Mouse (Mus musculus) hindbrain, embryonic 14.5 days (tissue): ENCODE results near the gene Akp3. TPM values are rescaled to one million over a fixed set of nuclear protein-coding genes. Genes with fewer than 3 reads are reported as not detected.

ENCODE experiments used
- ATAC-seq: fragments of 200-750 bp; cut with Nextera tagmentation; 2 replicates; pipeline ENCODE4 v1.8.0; 2017; ENCODE audit warnings: moderate number of reproducible peaks, mild to moderate bottlenecking, moderate TSS enrichment, moderate library complexity; ENCODE audit not compliant: low FRiP score
- DNase-seq: peaks from one replicate; pipeline ENCODE4 v3.0.0-alpha.2; 2015; ENCODE audit warnings: low spot score
- H3K27ac ChIP-seq: fragments of 300-500 bp; sonication (generic); 2 replicates; pipeline ENCODE4 v1.5.1; 2014; ENCODE audit warnings: mild to moderate bottlenecking, moderate library complexity
- H3K27me3 ChIP-seq: fragments of 300-500 bp; sonication (generic); 2 replicates; pipeline ENCODE4 v1.6.1; 2014; ENCODE audit warnings: mild to moderate bottlenecking, low read length, mixed read lengths; ENCODE audit not compliant: control insufficient read depth, insufficient read depth
- H3K36me3 ChIP-seq: fragments of 300-500 bp; sonication (generic); replicated peaks from 2 replicates; pipeline ENCODE4 v1.6.1; 2014; ENCODE audit not compliant: control insufficient read depth, insufficient read depth
- H3K4me1 ChIP-seq: fragments of 300-500 bp; sonication (generic); replicated peaks from 2 replicates; pipeline ENCODE4 v1.6.1; 2014; ENCODE audit warnings: antibody characterized with exemption, low read length, mixed read lengths; ENCODE audit not compliant: control insufficient read depth, insufficient read depth
- H3K4me2 ChIP-seq: fragments of 300-500 bp; sonication (generic); replicated peaks from 2 replicates; pipeline ENCODE4 v1.6.1; 2014; ENCODE audit warnings: mild to moderate bottlenecking, moderate library complexity
- H3K4me3 ChIP-seq: fragments of 300-500 bp; sonication (generic); replicated peaks from 2 replicates; pipeline ENCODE4 v1.5.1; 2014; ENCODE audit warnings: mild to moderate bottlenecking, low read length
- H3K9ac ChIP-seq: fragments of 300-500 bp; sonication (generic); 2 replicates; pipeline ENCODE4 v1.6.1; 2014
- H3K9me3 ChIP-seq: fragments of 300-500 bp; sonication (generic); 2 replicates; pipeline ENCODE4 v1.6.1; 2016; ENCODE audit warnings: low read length; ENCODE audit not compliant: control insufficient read depth
- WGBS: fragments of 180-500 bp; shearing (Covaris S2); extraction: QIAGEN DNeasy Blood & Tissue Kit; methylation state at CpG from one replicate; pipeline ENCODE4 v1.1.7; 2014; 5-methylcytosine and 5-hydroxymethylcytosine counted together
- polyA plus RNA-seq: library from polyadenylated mRNA; unstranded; fragments of >200 nt; fragmentation: Nextera tagmentation; extraction: Ambion mirVana; gene quantifications from 2 replicates; pipeline ENCODE4 v1.2.1, GENCODE M21; 2014

Akp3 gene
- polyA plus RNA-seq, 1 experiment from 2014 or later = not detected

DNA sequence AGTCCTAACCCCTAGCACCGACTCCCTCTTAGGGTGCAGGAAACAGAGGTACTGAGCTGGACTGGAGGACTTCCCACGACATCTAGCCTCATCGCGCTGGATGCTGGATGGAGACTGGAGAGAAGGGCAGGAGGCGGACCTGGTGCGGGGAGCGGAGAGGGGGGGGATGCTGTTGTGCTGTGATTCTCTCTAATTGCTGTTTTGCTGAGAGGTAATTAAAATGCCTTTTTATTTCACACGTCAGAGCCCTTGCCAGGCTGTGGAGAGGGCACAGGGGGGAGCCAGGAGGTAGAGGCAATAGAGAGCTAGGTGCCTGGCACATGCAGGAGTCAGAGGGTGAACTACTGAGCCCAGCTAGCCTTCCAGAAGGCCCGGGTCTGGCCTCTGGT lies 40.0 kb downstream of the Akp3 start:
- no peak for DNase-seq
- Histone ChIP-seq H3K4me3 (no peak overlapping the region), H3K4me2 (no peak overlapping the region), H3K27me3 (no peaks in the 10 kb centered on the region), H3K36me3 (no peaks in the 10 kb centered on the region), H3K4me1 (peaks cover 25% of the 10 kb centered on the region), H3K9me3 (no peaks in the 10 kb centered on the region), H3K9ac (no peak overlapping the region), H3K27ac (peak overlapping the region; percentile 56; the same call in 1 of the 2 replicates)
- WGBS = 42% methylated on average over 9 of the region's 9 CpGs
- ATAC-seq = peak; percentile 5; the same call in 1 of the 2 replicates

DNA sequence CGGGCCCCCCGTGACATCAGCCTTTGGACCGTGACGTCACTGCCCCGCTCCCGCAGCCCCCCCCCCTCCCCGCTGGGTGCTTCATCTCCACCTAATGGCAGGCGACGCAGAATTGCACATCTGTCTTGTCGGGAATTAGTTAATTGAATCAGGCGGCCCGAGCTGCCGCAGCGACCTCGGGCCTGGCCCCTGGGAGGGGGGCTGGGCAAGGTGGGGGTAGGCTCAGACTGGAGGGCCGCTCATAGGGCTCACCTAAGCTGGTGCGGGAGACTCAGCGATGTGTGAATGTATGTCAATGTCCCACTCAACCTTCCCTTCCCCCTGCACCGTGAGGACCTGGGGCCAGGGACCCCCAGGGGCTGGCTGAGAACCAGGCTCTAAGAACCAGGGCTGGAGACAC lies 45.7 kb downstream of the Akp3 start:
- DNase-seq (no peak), ATAC-seq (peak; percentile 46; the same call in 1 of the 2 replicates)
- Histone ChIP-seq H3K9me3 (no peaks in the 10 kb centered on the region), H3K4me2 (peak overlapping the region; percentile 21; the same call in 1 of the 2 replicates), H3K27ac (no peak overlapping the region), H3K4me3 (no peak overlapping the region), H3K9ac (no peak overlapping the region), H3K27me3 (no peaks in the 10 kb centered on the region), H3K36me3 (no peaks in the 10 kb centered on the region), H3K4me1 (peaks cover 36% of the 10 kb centered on the region)
- WGBS = 7% methylated on average over 19 of the region's 19 CpGs

DNA sequence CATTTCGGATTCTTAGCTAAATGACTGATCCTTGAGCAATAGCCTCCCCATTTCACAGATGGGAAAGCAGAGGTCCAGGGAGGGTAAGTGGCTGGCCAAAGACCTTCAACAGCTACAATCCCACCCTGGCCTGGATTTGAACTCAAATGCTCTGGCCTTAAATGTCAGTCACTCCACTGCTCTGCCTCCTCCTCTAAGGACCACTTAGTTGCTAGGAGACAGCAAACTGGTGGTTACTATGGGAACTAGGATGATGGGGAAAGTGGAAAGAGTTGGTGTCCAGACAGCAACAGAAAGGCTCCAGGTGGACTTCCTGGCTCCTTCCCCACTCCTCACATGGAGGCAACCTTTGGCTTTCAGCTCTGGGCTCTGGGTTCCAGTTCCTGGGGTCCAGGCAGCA lies 46.5 kb downstream of the Akp3 start:
- H3K9ac ChIP-seq = no peak overlapping the region
- no peak overlapping the region for H3K27ac ChIP-seq
- H3K4me2 ChIP-seq = no peak overlapping the region
- H3K9me3 ChIP-seq = no peaks in the 10 kb centered on the region
- peaks cover 45% of the 10 kb centered on the region for H3K4me1 ChIP-seq
- ATAC-seq (no peak), DNase-seq (no peak)
- WGBS = 77% methylated on average over 1 of the region's 1 CpGs
- H3K27me3 ChIP-seq = no peaks in the 10 kb centered on the region
- no peak overlapping the region for H3K4me3 ChIP-seq
- H3K36me3 ChIP-seq = no peaks in the 10 kb centered on the region

- Histone ChIP-seq H3K9ac (no peak overlapping the region), H3K9me3 (no peaks in the 10 kb centered on the region), H3K27ac (0 out of 2 replicates have a peak overlapping the region, but pooled peaks have one; percentile 24), H3K36me3 (no peaks in the 10 kb centered on the region), H3K4me1 (peaks cover 49% of the 10 kb centered on the region), H3K4me2 (no peak overlapping the region), H3K27me3 (no peaks in the 10 kb centered on the region), H3K4me3 (no peak overlapping the region)
- no peak for DNase-seq
- 32% methylated on average over 9 of the region's 9 CpGs for WGBS
- ATAC-seq = no peak
These were observed 47.5 kb downstream of the Akp3 start for GRCm38 (mm10) chr1:87172316-87172715.

DNA sequence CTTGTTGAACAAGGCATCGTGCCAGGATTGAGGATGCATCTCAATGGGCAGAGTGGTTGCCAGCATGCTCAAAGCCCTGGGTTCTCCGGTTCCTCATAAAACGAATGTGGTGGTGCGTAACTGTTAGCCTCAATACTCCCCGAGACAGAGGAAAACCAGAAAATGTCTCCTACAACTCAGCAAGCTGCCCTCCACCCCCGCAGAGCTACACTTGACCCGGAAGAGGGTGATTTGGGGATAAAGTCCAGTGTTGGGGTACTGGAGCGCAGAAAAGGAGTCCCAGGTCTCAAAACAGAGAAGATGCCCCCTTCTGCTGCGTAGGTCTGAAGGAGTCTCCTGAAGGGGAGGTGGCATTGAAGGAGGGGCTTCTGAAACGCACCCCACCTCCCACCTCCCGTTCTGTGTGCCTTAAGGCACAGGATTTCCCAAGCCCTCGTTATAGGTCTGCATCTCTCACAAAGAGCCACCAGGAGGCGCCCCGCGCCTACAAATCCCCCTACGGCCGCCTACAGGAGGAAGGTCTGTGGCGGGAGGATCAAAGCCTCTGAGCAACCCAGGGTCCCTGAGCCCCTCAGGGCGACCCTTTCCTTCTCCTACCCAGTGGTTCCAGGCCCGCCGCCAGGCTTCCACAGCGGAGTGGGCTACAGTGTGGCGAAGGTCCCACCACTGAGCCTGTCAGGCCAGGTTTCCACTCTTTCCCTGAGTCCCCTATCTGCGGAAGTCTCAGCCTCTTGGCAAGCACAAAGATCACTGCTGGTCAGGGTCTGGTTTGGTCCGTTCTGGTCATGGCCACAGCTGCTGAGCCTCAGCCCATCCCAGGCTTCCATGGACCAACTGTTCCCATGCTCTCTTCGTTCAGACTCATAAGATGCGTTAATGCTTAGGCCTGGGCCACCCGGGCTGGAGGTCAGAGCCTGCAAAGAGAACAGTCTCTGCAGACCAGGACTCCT lies 49.5 kb downstream of the Akp3 start:
- peak; percentile 74 for DNase-seq
- H3K9ac ChIP-seq = no peak overlapping the region
- no peak overlapping the region for H3K27ac ChIP-seq
- H3K4me1 ChIP-seq = peaks cover 42% of the 10 kb centered on the region
- 25% methylated on average over 28 of the region's 28 CpGs for WGBS
- H3K4me2 ChIP-seq = no peak overlapping the region
- no peak for ATAC-seq
- H3K36me3 ChIP-seq = no peaks in the 10 kb centered on the region
- H3K4me3 ChIP-seq = no peak overlapping the region
- no peaks in the 10 kb centered on the region for H3K9me3 ChIP-seq
- H3K27me3 ChIP-seq = no peaks in the 10 kb centered on the region

DNA sequence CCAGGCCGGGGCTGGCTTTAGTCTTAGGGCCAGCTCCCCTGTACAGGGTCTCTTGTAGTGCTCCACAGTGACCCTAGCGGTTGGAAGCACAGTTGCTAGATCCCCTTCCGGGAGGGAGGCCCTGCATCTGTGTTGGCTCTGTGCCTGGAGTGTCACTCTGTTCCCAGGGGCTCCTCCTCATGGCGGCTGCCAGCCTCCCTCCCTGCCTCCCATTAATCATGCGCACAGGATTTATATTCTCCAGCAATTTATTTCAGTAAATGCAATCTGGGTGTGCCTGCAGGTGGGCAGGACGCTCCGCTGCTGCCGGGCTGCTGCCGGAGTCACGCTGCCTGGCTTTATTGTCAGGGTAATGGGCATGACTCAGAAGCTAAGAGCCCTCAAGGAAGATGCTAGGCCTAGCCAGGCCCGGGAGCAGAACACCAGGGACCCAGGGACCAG lies 51.1 kb downstream of the Akp3 start:
- no peaks in the 10 kb centered on the region for H3K9me3 ChIP-seq
- 6% methylated on average over 11 of the region's 11 CpGs for WGBS
- no peaks in the 10 kb centered on the region for H3K36me3 ChIP-seq
- 0 out of 2 replicates have a peak overlapping the region, but pooled peaks have one; percentile 11 for H3K4me2 ChIP-seq
- H3K4me3 ChIP-seq = no peak overlapping the region
- peaks cover 26% of the 10 kb centered on the region for H3K4me1 ChIP-seq
- H3K27ac ChIP-seq = 0 out of 2 replicates have a peak overlapping the region, but pooled peaks have one; percentile 6
- ATAC-seq = peak; percentile 82
- H3K9ac ChIP-seq = no peak overlapping the region
- DNase-seq = peak; percentile 76
- no peaks in the 10 kb centered on the region for H3K27me3 ChIP-seq

Other genes starting within 250 kb of the Akp3 start
- gene Alppl2, start 35.0 kb upstream of the Akp3 start, polyA plus RNA-seq = not detected in 2 replicates
- gene Alpi, start 23.4 kb upstream of the Akp3 start, polyA plus RNA-seq = not detected in 2 replicates
- 41.7 and 44.0 TPM in 2 replicates for gene Ecel1, start 31.5 kb downstream of the Akp3 start, polyA plus RNA-seq
- gene Prss56, start 58.3 kb downstream of the Akp3 start, polyA plus RNA-seq = 4.0 and 5.1 TPM in 2 replicates
- not detected in 2 replicates for gene Chrnd, start 65.6 kb downstream of the Akp3 start, polyA plus RNA-seq
- gene Chrng, start 79.7 kb downstream of the Akp3 start, polyA plus RNA-seq = not detected in 2 replicates
- 66.8 and 74.7 TPM in 2 replicates for gene Eif4e2, start 88.9 kb downstream of the Akp3 start, polyA plus RNA-seq
- gene Efhd1, start 139.4 kb downstream of the Akp3 start, polyA plus RNA-seq = 1.6 and 1.7 TPM in 2 replicates
- 59.3 and 69.2 TPM in 2 replicates for gene Gigyf2, start 202.0 kb downstream of the Akp3 start, polyA plus RNA-seq